In genomic region chr19:41474943-41475342, GRCm38 (mm10) we compare ENCODE assay signal across 9 mouse cellular contexts. TPM values are rescaled to one million over a fixed set of nuclear protein-coding genes. Genes with fewer than 3 reads are reported as not detected.
DNase-seq lines count a peak whose midpoint lies in the region; ATAC-seq and TF ChIP-seq lines count a peak whose summit lies in the region.
"Had no signal": no experiment of that assay in that cellular context is flagged by ENCODE, and none has a peak within 500 bp of the region (broad histone marks: within the 10 kb centered on the region; RNA-seq: fewer than 3 reads in every experiment).

No protein-coding gene starts in this region.

- no peaks in the 10 kb centered on the region for H3K9me3 ChIP-seq in midbrain, embryonic 11.5 days (ENCODE audit: control insufficient read depth, low read length)
- H3K9me3 ChIP-seq in midbrain, embryonic 10.5 days (replicated peaks), result no peaks in the 10 kb centered on the region
- no peaks in the 10 kb centered on the region for H3K9me3 ChIP-seq in liver, embryonic 12.5 days (replicated peaks)
- H3K9me3 ChIP-seq in stomach, postnatal 0 days (ENCODE audit: control insufficient read depth, low read length), result no peaks in the 10 kb centered on the region

- DNase-seq in midbrain, embryonic 11.5 days (ENCODE audit: low spot score, missing footprints), result peak; percentile 77
- no peak for DNase-seq in midbrain, embryonic 10.5 days (ENCODE audit: low spot score)
- DNase-seq in stomach, postnatal 0 days (ENCODE audit: low spot score), result peak; percentile 72
- DNase-seq in thymus, postnatal 25 days, result no peak
- DNase-seq in heart, postnatal 10 days, result no peak
- DNase-seq in right cerebral cortex, postnatal 4 days, result no peak
- DNase-seq: cerebellum, postnatal 14 days had no signal

- H3K27me3 ChIP-seq in midbrain, embryonic 11.5 days (ENCODE audit: control insufficient read depth, insufficient read depth, low read length), result no peaks in the 10 kb centered on the region
- no peaks in the 10 kb centered on the region for H3K27me3 ChIP-seq in midbrain, embryonic 10.5 days (ENCODE audit: low read depth, poor library complexity, severe bottlenecking)
- H3K27me3 ChIP-seq in liver, embryonic 12.5 days (replicated peaks), result 0 out of 2 replicates have a peak, but pooled peaks cover 5% of the 10 kb centered on the region
- H3K27me3 ChIP-seq in stomach, postnatal 0 days (ENCODE audit: control insufficient read depth, insufficient read depth, low read length), result no peaks in the 10 kb centered on the region

- intact Hi-C loops in heart, postnatal 10 days (cut with DNase I), result no loop called here

- H3K36me3 ChIP-seq in midbrain, embryonic 11.5 days (ENCODE audit: control insufficient read depth, insufficient read depth, low read length), result no peaks in the 10 kb centered on the region
- no peaks in the 10 kb centered on the region for H3K36me3 ChIP-seq in midbrain, embryonic 10.5 days
- H3K36me3 ChIP-seq in liver, embryonic 12.5 days, result no peaks in the 10 kb centered on the region
- H3K36me3 ChIP-seq in stomach, postnatal 0 days (ENCODE audit: control insufficient read depth, insufficient read depth, low read length), result no peaks in the 10 kb centered on the region

- ATAC-seq in midbrain, embryonic 11.5 days (ENCODE audit: low FRiP score), result no peak
- ATAC-seq in hematopoietic stem cell, adult 5-6 weeks (replicated peaks in 1 of 2; ENCODE audit: insufficient read depth in 1 of 2, low FRiP score in 2 of 2, low TSS enrichment in 1 of 2, low read depth in 1 of 2, poor library complexity in 2 of 2, severe bottlenecking in 2 of 2), result peak; percentile 95 to 98
- peak; percentile 35; the same call in 1 of the 2 replicates for ATAC-seq in liver, embryonic 12.5 days
- ATAC-seq in stomach, postnatal 0 days (ENCODE audit: low FRiP score, low TSS enrichment), result peak; percentile 91

- no peaks in the 10 kb centered on the region for H3K4me1 ChIP-seq in midbrain, embryonic 11.5 days (ENCODE audit: control insufficient read depth, insufficient read depth, low read length)
- no peaks in the 10 kb centered on the region for H3K4me1 ChIP-seq in midbrain, embryonic 10.5 days
- peaks cover 14% of the 10 kb centered on the region for H3K4me1 ChIP-seq in liver, embryonic 12.5 days
- no peaks in the 10 kb centered on the region; the same call in 1 of the 2 replicates for H3K4me1 ChIP-seq in stomach, postnatal 0 days (replicated peaks; ENCODE audit: control insufficient read depth, insufficient read depth)

- TF ChIP-seq CTCF in stomach, postnatal 0 days (IDR thresholded peaks at IDR 0.05; ENCODE audit: low read depth), result no peak

- H3K4me3 ChIP-seq in midbrain, embryonic 11.5 days (ENCODE audit: low read depth, low read length), result no peak overlapping the region
- H3K4me3 ChIP-seq in midbrain, embryonic 10.5 days, result no peak overlapping the region
- no peak overlapping the region for H3K4me3 ChIP-seq in liver, embryonic 12.5 days
- H3K4me3 ChIP-seq in stomach, postnatal 0 days (ENCODE audit: low read depth, low read length), result no peak overlapping the region

- H3K27ac ChIP-seq in midbrain, embryonic 11.5 days (ENCODE audit: low read depth, low read length), result no peak overlapping the region
- no peak overlapping the region for H3K27ac ChIP-seq in midbrain, embryonic 10.5 days (replicated peaks)
- H3K27ac ChIP-seq in liver, embryonic 12.5 days, result peak overlapping the region; percentile 58
- no peak overlapping the region for H3K27ac ChIP-seq in stomach, postnatal 0 days (replicated peaks)

- no peak overlapping the region for H3K4me2 ChIP-seq in midbrain, embryonic 11.5 days
- H3K4me2 ChIP-seq in liver, embryonic 12.5 days, result no peak overlapping the region
- no peak overlapping the region for H3K4me2 ChIP-seq in stomach, postnatal 0 days (replicated peaks; ENCODE audit: low read depth)

- no peak overlapping the region for H3K9ac ChIP-seq in midbrain, embryonic 11.5 days (ENCODE audit: low read length)
- H3K9ac ChIP-seq in liver, embryonic 12.5 days, result no peak overlapping the region
- no peak overlapping the region for H3K9ac ChIP-seq in stomach, postnatal 0 days (ENCODE audit: low read length)

- no peak for TF ChIP-seq EP300 in stomach, postnatal 0 days (optimal IDR thresholded peaks at IDR 0.05)

- WGBS in midbrain, embryonic 11.5 days, result 72% methylated on average over 2 of the region's 2 CpGs
- 77% methylated on average over 2 of the region's 2 CpGs for WGBS in midbrain, embryonic 10.5 days
- WGBS in liver, embryonic 12.5 days (ENCODE audit: insufficient replicate concordance), result 43% methylated on average over 2 of the region's 2 CpGs
- WGBS in stomach, postnatal 0 days, result 54% methylated on average over 2 of the region's 2 CpGs

RNA-seq across cellular contexts. Expression of gene Lcor, which starts 7.5 kb away (rescaled TPM):
- 31.3 and 34.1 TPM in 2 replicates for polyA plus RNA-seq in midbrain, embryonic 11.5 days (2014; fragmentation: Nextera tagmentation; extraction: Ambion mirVana)
- 13.9 and 23.2 TPM in 2 replicates for polyA plus RNA-seq in midbrain, embryonic 10.5 days (2016; fragmentation: Nextera tagmentation; extraction: Ambion mirVana)
- 31.4 and 31.8 TPM in 2 replicates for total RNA-seq in hematopoietic stem cell, adult 5-6 weeks (2017)
- 7.9 and 9.3 TPM in 2 replicates for polyA plus RNA-seq in liver, embryonic 12.5 days (2016; fragmentation: Nextera tagmentation; extraction: Ambion mirVana)
- 12.9 TPM in 2 replicates for polyA plus RNA-seq in stomach, postnatal 0 days (2015; fragmentation: Nextera tagmentation; extraction: Ambion mirVana)
- total RNA-seq in heart, postnatal 10 days (2021), result 10 to 100 TPM; 13.7 to 13.8 TPM

Comparison
In these comparisons a context has a peak if more than half of its experiments do, and no peak if none do; other contexts are left out.
1. DNase-seq: peak in midbrain, embryonic 11.5 days (single experiment) and stomach, postnatal 0 days (single experiment); none in midbrain, embryonic 10.5 days (single experiment), thymus, postnatal 25 days (single experiment), heart, postnatal 10 days (0 of 2) and right cerebral cortex, postnatal 4 days (single experiment).